Mouse (Mus musculus) CH12.LX (cell line): Measurements from ENCODE around the gene Flot2. TPM values are rescaled to one million over a fixed set of nuclear protein-coding genes. Genes with fewer than 3 reads are reported as not detected.

Experiments
- DNase-seq: peaks from one replicate; pipeline ENCODE4 v3.0.0-alpha.2; 2013; ENCODE audit errors: extremely low read depth
- H3K27ac ChIP-seq: 2 replicates; pipeline ENCODE4 v1.5.1; 2012; ENCODE audit warnings: low read depth, mild to moderate bottlenecking, control low read depth, moderate library complexity; ENCODE audit not compliant: insufficient read depth
- H3K27me3 ChIP-seq: replicated peaks from 2 replicates; pipeline ENCODE3; 2012; ENCODE audit warnings: inconsistent platforms
- H3K36me3 ChIP-seq, 2 experiments: replicated peaks in 1 of 2; 2 replicates each; pipeline versions ENCODE3 to v1.6.1; 2012; ENCODE audit warnings: inconsistent platforms in 1 of 2, low read length in 1 of 2, mild to moderate bottlenecking in 1 of 2, mixed read lengths in 1 of 2, moderate library complexity in 1 of 2; ENCODE audit not compliant: control insufficient read depth in 1 of 2, insufficient read depth in 1 of 2
- H3K4me1 ChIP-seq, 2 experiments: 2 replicates each; pipeline ENCODE4 v1.6.1; 2012; ENCODE audit warnings: inconsistent platforms in 1 of 2, moderate library complexity in 1 of 2; ENCODE audit not compliant: insufficient read depth in 2 of 2, control insufficient read depth in 1 of 2
- H3K4me2 ChIP-seq: 2 replicates; pipeline ENCODE4 v1.6.1; 2012; ENCODE audit warnings: low read depth, mild to moderate bottlenecking, control low read depth; ENCODE audit not compliant: poor library complexity, insufficient read depth, severe bottlenecking
- H3K4me3 ChIP-seq, 3 experiments: fragments of 150-350 bp in 1 of 3; sonication (generic) in 1 of 3; replicated peaks in 1 of 3; 2 replicates each; pipeline versions ENCODE3 to v1.5.1; 2011 to 2012; ENCODE audit warnings: low read depth in 2 of 3, low read length in 2 of 3, mild to moderate bottlenecking in 2 of 3, moderate library complexity in 2 of 3, control low read depth in 1 of 3, improper control_type of control experiment in 1 of 3, inconsistent platforms in 1 of 3, mixed read lengths in 1 of 3; ENCODE audit not compliant: poor library complexity in 1 of 3
- H3K79me2 ChIP-seq: replicated peaks from 2 replicates; pipeline ENCODE4 v1.6.1; 2012; ENCODE audit warnings: mild to moderate bottlenecking, moderate library complexity; ENCODE audit not compliant: control insufficient read depth, poor library complexity, insufficient read depth, severe bottlenecking; ENCODE audit errors: extremely low read depth
- H3K9ac ChIP-seq: 2 replicates; pipeline ENCODE4 v1.6.1; 2012; ENCODE audit warnings: low read depth, mild to moderate bottlenecking, control low read depth, moderate library complexity; ENCODE audit not compliant: insufficient read depth
- H3K9me3 ChIP-seq: replicated peaks from 2 replicates; pipeline ENCODE3; 2012; ENCODE audit warnings: low read length, inconsistent platforms, mixed read lengths
- BHLHE40 ChIP-seq: IDR thresholded peaks from 2 replicates; pipeline ENCODE4 v1.6.1; 2011; ENCODE audit warnings: mild to moderate bottlenecking, low read depth, low read length, improper control_type of control experiment
- CHD1 ChIP-seq: IDR thresholded peaks from 2 replicates; pipeline ENCODE4 v1.6.1; 2012; ENCODE audit warnings: low read depth, low read length, improper control_type of control experiment, inconsistent platforms
- CHD2 ChIP-seq: IDR thresholded peaks from 2 replicates; pipeline ENCODE4 v1.6.1; 2011; ENCODE audit warnings: low read length, improper control_type of control experiment
- CTCF ChIP-seq, 2 experiments: IDR thresholded peaks in 1 of 2; conservative IDR thresholded peaks in 1 of 2; 2 replicates each; pipeline ENCODE4 v1.5.1; 2011 to 2012; ENCODE audit warnings: low read depth in 2 of 2, low read length in 2 of 2, improper control_type of control experiment in 1 of 2, inconsistent platforms in 1 of 2, mild to moderate bottlenecking in 1 of 2, moderate library complexity in 1 of 2
- E2F4 ChIP-seq: IDR thresholded peaks from 2 replicates; pipeline ENCODE4 v1.6.1; 2011; ENCODE audit warnings: low read depth, low read length, improper control_type of control experiment; ENCODE audit not compliant: insufficient replicate concordance
- ELF1 ChIP-seq: IDR thresholded peaks from 2 replicates; pipeline ENCODE4 v1.6.1; 2014; ENCODE audit warnings: low read depth, mild to moderate bottlenecking, inconsistent platforms, low read length, improper control_type of control experiment
- EP300 ChIP-seq: IDR thresholded peaks from 2 replicates; pipeline ENCODE4 v1.6.1; 2011; ENCODE audit warnings: low read length, improper control_type of control experiment
- ETS1 ChIP-seq: conservative IDR thresholded peaks from 2 replicates; pipeline ENCODE4 v1.6.1; 2012; ENCODE audit warnings: low read depth, mild to moderate bottlenecking, inconsistent platforms, low read length, improper control_type of control experiment, moderate library complexity
- GABPA ChIP-seq: IDR thresholded peaks from 2 replicates; pipeline ENCODE4 v1.6.1; 2012; ENCODE audit warnings: low read depth, low read length, improper control_type of control experiment, inconsistent platforms; ENCODE audit not compliant: insufficient replicate concordance
- HCFC1 ChIP-seq: IDR thresholded peaks from 2 replicates; pipeline ENCODE4 v1.6.1; 2012; ENCODE audit warnings: low read depth, mild to moderate bottlenecking, inconsistent platforms, low read length, improper control_type of control experiment
- IRF4 ChIP-seq: IDR thresholded peaks from 2 replicates; pipeline ENCODE4 v1.6.1; 2014; ENCODE audit warnings: low read depth, mild to moderate bottlenecking, inconsistent platforms, low read length, improper control_type of control experiment
- JUN ChIP-seq: IDR thresholded peaks from 2 replicates; pipeline ENCODE4 v1.6.1; 2011; ENCODE audit warnings: low read depth, mild to moderate bottlenecking, low read length, improper control_type of control experiment, moderate library complexity; ENCODE audit not compliant: insufficient read depth
- JUND ChIP-seq: conservative IDR thresholded peaks from 2 replicates; pipeline ENCODE4 v1.6.1; 2011; ENCODE audit warnings: low read depth, low read length, improper control_type of control experiment
- KAT2A ChIP-seq: IDR thresholded peaks from 2 replicates; pipeline ENCODE4 v1.6.1; 2012; ENCODE audit warnings: low read length, improper control_type of control experiment, inconsistent platforms; ENCODE audit not compliant: insufficient replicate concordance
- MAFK ChIP-seq: IDR thresholded peaks from 2 replicates; pipeline ENCODE4 v1.6.1; 2011; ENCODE audit warnings: low read length, improper control_type of control experiment; ENCODE audit not compliant: insufficient replicate concordance
- MAX ChIP-seq: IDR thresholded peaks from 2 replicates; pipeline ENCODE4 v1.6.1; 2011; ENCODE audit warnings: low read length, improper control_type of control experiment
- MAZ ChIP-seq: IDR thresholded peaks from 2 replicates; pipeline ENCODE4 v1.6.1; 2012; ENCODE audit warnings: low read depth, mild to moderate bottlenecking, inconsistent platforms, low read length, improper control_type of control experiment, moderate library complexity
- MEF2A ChIP-seq: IDR thresholded peaks from 2 replicates; pipeline ENCODE4 v1.6.1; 2014; ENCODE audit warnings: low read depth, mild to moderate bottlenecking, inconsistent platforms, low read length, improper control_type of control experiment, borderline replicate concordance
- MXI1 ChIP-seq: IDR thresholded peaks from 2 replicates; pipeline ENCODE4 v1.6.1; 2011; ENCODE audit warnings: mild to moderate bottlenecking, low read depth, low read length, improper control_type of control experiment
- MYC ChIP-seq: IDR thresholded peaks from 2 replicates; pipeline ENCODE4 v1.6.1; 2011; ENCODE audit warnings: low read depth, mild to moderate bottlenecking, improper control_type of control experiment, low read length
- NELFE ChIP-seq: IDR thresholded peaks from 2 replicates; pipeline ENCODE4 v1.6.1; 2011; ENCODE audit warnings: low read depth, low read length, improper control_type of control experiment
- NRF1 ChIP-seq: IDR thresholded peaks from 2 replicates; pipeline ENCODE4 v1.6.1; 2014; ENCODE audit warnings: low read depth, mild to moderate bottlenecking, inconsistent platforms, low read length, improper control_type of control experiment, moderate library complexity
- PAX5 ChIP-seq: IDR thresholded peaks from 2 replicates; pipeline ENCODE4 v1.6.1; 2012; ENCODE audit warnings: low read length, inconsistent platforms, mixed read lengths
- POLR2A ChIP-seq: IDR thresholded peaks from 2 replicates; pipeline ENCODE4 v1.6.1; 2011; ENCODE audit warnings: low read depth, mild to moderate bottlenecking, improper control_type of control experiment, low read length
- POLR2AphosphoS2 ChIP-seq: IDR thresholded peaks from 2 replicates; pipeline ENCODE4 v1.6.1; 2011; ENCODE audit warnings: low read depth, low read length, improper control_type of control experiment
- RAD21 ChIP-seq: IDR thresholded peaks from 2 replicates; pipeline ENCODE4 v1.6.1; 2011; ENCODE audit warnings: low read depth, mild to moderate bottlenecking, low read length, improper control_type of control experiment, moderate library complexity
- RCOR1 ChIP-seq: conservative IDR thresholded peaks from 2 replicates; pipeline ENCODE4 v1.6.1; 2012; ENCODE audit warnings: low read depth, mild to moderate bottlenecking, inconsistent platforms, low read length, improper control_type of control experiment
- SIN3A ChIP-seq: IDR thresholded peaks from 2 replicates; pipeline ENCODE4 v1.6.1; 2012; ENCODE audit warnings: low read length, improper control_type of control experiment, inconsistent platforms
- SMC3 ChIP-seq: IDR thresholded peaks from 2 replicates; pipeline ENCODE4 v1.6.1; 2011; ENCODE audit warnings: low read depth, low read length, improper control_type of control experiment
- TBP ChIP-seq: conservative IDR thresholded peaks from 2 replicates; pipeline ENCODE4 v1.6.1; 2011; ENCODE audit warnings: low read depth, low read length, improper control_type of control experiment
- TCF12 ChIP-seq: IDR thresholded peaks from 2 replicates; pipeline ENCODE4 v1.6.1; 2014; ENCODE audit warnings: low read depth, mild to moderate bottlenecking, inconsistent platforms, low read length, improper control_type of control experiment
- UBTF ChIP-seq: IDR thresholded peaks from 2 replicates; pipeline ENCODE4 v1.6.1; 2012; ENCODE audit warnings: low read depth, mild to moderate bottlenecking, inconsistent platforms, low read length, improper control_type of control experiment, moderate library complexity
- USF1 ChIP-seq: IDR thresholded peaks from 2 replicates; pipeline ENCODE4 v1.6.1; 2014; ENCODE audit warnings: low read depth, mild to moderate bottlenecking, inconsistent platforms, low read length, improper control_type of control experiment
- USF2 ChIP-seq: conservative IDR thresholded peaks from 2 replicates; pipeline ENCODE4 v1.6.1; 2011; ENCODE audit warnings: low read depth, low read length, improper control_type of control experiment
- ZC3H11A ChIP-seq: IDR thresholded peaks from 2 replicates; pipeline ENCODE4 v1.6.1; 2012; ENCODE audit warnings: low read depth, mild to moderate bottlenecking, inconsistent platforms, low read length, improper control_type of control experiment
- ZKSCAN1 ChIP-seq: IDR thresholded peaks from 2 replicates; pipeline ENCODE4 v1.6.1; 2012; ENCODE audit warnings: low read depth, inconsistent platforms, low read length, improper control_type of control experiment, borderline replicate concordance
- ZMIZ1 ChIP-seq: IDR thresholded peaks from 2 replicates; pipeline ENCODE4 v1.6.1; 2012; ENCODE audit warnings: low read depth, mild to moderate bottlenecking, inconsistent platforms, low read length, improper control_type of control experiment
- ZNF384 ChIP-seq: IDR thresholded peaks from 2 replicates; pipeline ENCODE4 v1.6.1; 2012; ENCODE audit warnings: low read depth, low read length, improper control_type of control experiment, inconsistent platforms
- dilution Hi-C: fragments of 300-500 bp; cut with MboI; formaldehyde crosslinking; loops from 2 replicates; pipeline ENCODE4 v1.14.3; 2020; ENCODE audit warnings: low sequenced_read_pairs; ENCODE audit not compliant: extremely low pct_unique_long_range_greater_than_20kb, extremely low pct_ligation_motif_present
- in situ Hi-C: fragments of 300-500 bp; cut with MboI; formaldehyde crosslinking; loops from 3 replicates; pipeline ENCODE4 v1.14.3; 2019; ENCODE audit warnings: low sequenced_read_pairs, low pct_ligation_motif_present, low pct_unique_long_range_greater_than_20kb, mixed read lengths
- polyA plus RNA-seq: library from polyadenylated mRNA; unstranded; fragments of >175 nt; gene quantifications from 2 replicates; pipeline ENCODE4 v1.2.1, GENCODE M21; 2012; ENCODE audit warnings: low read depth; ENCODE audit not compliant: insufficient read length
- total RNA-seq, 2 experiments: library from RNA; depleted of rRNA; stranded (reverse); fragments of 300-350 nt in 1 of 2; fragments of >200 nt in 1 of 2; gene quantifications; 2 replicates each; pipeline ENCODE4 v1.2.3; 2012 to 2014

Gene Flot2
- total and polyA plus RNA-seq, 3 experiments: 5.2 to 14.7 (median 13.4) TPM

- H3K27ac ChIP-seq: peak within 1 kb of the TSS; percentile 53; the same call in 1 of the 2 replicates
- peak within 1 kb of the TSS; percentile 61 to 78 (median 68) for H3K4me3 ChIP-seq
- peaks cover 15 to 47% of the 10 kb centered on the region in 2 experiments for H3K4me1 ChIP-seq
- peak; percentile 91 for TF ChIP-seq ELF1
- TF ChIP-seq RCOR1: no peak
- no peak; the same call in 1 of the 2 replicates for TF ChIP-seq POLR2AphosphoS2
- no peak; the same call in 1 of the 2 replicates for TF ChIP-seq IRF4
- TF ChIP-seq NELFE: peak; percentile 96
- peak; percentile 98 for TF ChIP-seq SIN3A
- no peak for TF ChIP-seq RAD21
- no peak for TF ChIP-seq SMC3
- TF ChIP-seq E2F4: no peak
- no peak for TF ChIP-seq JUN
- peak; percentile 96 for TF ChIP-seq BHLHE40
- TF ChIP-seq UBTF: peak; percentile 99
- no peak for TF ChIP-seq MAZ
- TF ChIP-seq POLR2A: peak; percentile 93
- peak; percentile 93 for TF ChIP-seq TCF12
- no peak for TF ChIP-seq PAX5
- TF ChIP-seq NRF1: peak; percentile 93
- no peak for TF ChIP-seq ZNF384
- TF ChIP-seq EP300: no peak
- no peak for TF ChIP-seq USF1
- TF ChIP-seq MAX: peak; percentile 99
- TF ChIP-seq ETS1: no peak
- no peak for TF ChIP-seq USF2
- no peak for TF ChIP-seq ZKSCAN1
- no peak for TF ChIP-seq TBP
- TF ChIP-seq ZMIZ1: peak; percentile 87
- TF ChIP-seq MYC: peak; percentile 99
- TF ChIP-seq MXI1: peak; percentile 99
- TF ChIP-seq CTCF (conservative IDR thresholded peaks at IDR 0.05 in 1 of 2, IDR thresholded peaks at IDR 0.05 in 1 of 2; ENCODE audit: low read depth in 2 of 2, low read length in 2 of 2): peak in 1 of 2 experiments; percentile 100; a peak in 2 of 4 replicates
- peak; percentile 88 for TF ChIP-seq MEF2A
- TF ChIP-seq JUND: no peak
- TF ChIP-seq CHD1: no peak
- TF ChIP-seq ZC3H11A: no peak
- no peak for TF ChIP-seq KAT2A
- no peak for TF ChIP-seq GABPA
- TF ChIP-seq HCFC1: no peak; the same call in none of the 2 replicates
- no peak for TF ChIP-seq MAFK
- peak; percentile 81 for TF ChIP-seq CHD2
- peaks cover 29 to 59% of the 10 kb centered on the region in 2 experiments for H3K36me3 ChIP-seq
- no peaks in the 10 kb centered on the region for H3K9me3 ChIP-seq
- peak within 1 kb of the TSS; percentile 86 for H3K4me2 ChIP-seq
- peak within 1 kb of the TSS; percentile 80 for H3K9ac ChIP-seq
- in situ Hi-C loops (no loop called here), dilution Hi-C loops (no loop called here)
- H3K27me3 ChIP-seq: no peaks in the 10 kb centered on the region
- H3K79me2 ChIP-seq: no peaks in the 10 kb centered on the region; the same call in 1 of the 2 replicates
- DNase-seq: peak; percentile 93
Measured at GRCm38 (mm10) chr11:78031947-78032808, 5.6 kb upstream of the Flot2 start, which contains the start of gene Dhrs13. TSS of gene Dhrs13 (plus strand) at chr11:78032280.
